Mouse (Mus musculus) layer of hippocampus, adult 9-10 months (tissue): ENCODE results near the gene Stat4.

Experiments
- DNase-seq: peaks from one replicate; pipeline ENCODE4 v3.0.0; 2022; ENCODE audit warnings: low spot score

Stat4 gene

DNA sequence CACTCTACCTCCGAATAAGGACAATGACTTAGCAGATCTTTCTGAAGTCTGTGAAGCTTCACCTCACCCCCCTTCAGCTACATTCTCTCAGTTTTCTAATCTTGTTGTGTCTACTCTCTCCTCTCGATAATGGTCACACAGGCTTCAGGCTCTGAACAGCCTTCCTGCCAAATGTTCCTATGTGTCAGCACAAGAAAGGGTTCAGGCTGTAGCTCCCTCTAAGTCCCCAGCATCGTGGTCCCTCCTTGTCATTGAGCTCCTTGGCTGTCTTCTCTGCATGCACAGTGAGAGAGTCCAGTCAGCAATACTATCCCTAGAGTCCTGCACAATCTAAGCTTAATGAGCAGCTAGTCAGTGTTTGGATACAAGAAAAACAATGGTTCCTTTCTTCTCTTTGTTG is 124.3 kb downstream of the Stat4 start:
- no peak for DNase-seq

DNA sequence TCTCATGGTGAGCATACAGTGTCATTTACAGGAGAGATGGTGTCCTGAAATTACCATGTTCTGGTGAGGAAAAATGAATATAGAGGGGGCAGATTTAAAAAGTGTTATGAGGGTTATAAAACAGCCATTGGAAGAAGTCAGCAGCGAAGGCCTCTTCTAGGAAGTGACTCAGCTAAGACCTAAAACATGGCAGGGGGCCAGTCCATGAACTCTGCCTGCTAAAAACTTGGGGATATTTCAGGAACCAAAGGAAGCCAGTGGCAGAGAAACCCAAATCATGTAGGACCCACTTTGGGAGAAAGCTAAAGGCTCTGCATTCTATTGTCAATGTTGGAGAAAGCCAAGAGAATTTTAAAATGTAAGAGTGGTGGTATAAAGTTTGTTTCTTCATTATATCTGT is 125.4 kb downstream of the Stat4 start:
- DNase-seq = no peak

DNA sequence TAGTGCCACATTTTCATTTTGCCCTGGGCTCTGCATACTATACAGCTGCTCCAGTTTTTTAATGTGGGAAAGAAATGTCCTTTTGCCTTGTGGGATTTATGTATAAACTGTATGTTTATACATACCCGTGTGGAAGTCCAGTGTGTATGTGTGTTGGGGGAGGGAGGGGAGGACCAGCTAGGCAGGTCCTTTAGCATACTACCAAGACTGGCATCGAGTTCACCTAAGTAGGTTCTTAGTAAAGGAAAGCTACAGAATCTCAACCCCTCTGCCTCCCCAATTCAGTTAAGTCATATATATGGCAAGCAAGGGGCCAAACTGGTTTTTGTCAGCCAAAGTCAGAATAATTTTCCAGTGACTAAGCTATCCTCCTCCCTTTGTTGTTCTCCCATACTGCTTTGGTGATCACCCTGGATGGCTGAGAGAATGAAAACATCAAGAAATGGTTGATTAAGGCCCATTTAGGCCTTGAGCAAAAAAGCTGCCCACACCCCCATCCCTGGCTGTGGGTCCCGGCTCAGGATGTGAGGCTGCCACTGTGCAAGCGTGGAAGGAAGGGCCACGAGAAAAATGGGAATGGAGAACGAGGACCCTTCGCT is 126.2 kb downstream of the Stat4 start:
- no peak for DNase-seq

DNA sequence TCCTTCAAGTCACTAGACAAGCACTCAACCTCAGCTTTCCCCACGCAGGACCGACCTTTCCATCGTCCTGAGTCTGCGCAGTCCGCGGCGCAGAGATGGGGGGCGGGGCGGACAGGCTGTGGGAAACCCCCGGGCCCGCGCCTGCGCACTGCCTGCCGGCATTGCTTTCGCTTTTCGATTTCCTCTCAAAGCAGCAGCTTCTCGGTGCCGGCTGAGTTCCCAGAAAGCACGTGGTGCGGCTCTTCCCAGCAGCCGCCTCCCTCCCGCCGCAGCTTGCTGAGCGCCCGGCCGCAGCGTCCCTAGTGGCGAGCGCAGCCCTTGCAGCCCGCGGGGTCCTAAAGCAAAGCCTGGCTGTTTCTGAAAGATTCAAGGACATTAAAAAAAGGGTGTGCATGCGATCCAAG is 126.7 kb downstream of the Stat4 start:
- peak; percentile 94 for DNase-seq

DNA sequence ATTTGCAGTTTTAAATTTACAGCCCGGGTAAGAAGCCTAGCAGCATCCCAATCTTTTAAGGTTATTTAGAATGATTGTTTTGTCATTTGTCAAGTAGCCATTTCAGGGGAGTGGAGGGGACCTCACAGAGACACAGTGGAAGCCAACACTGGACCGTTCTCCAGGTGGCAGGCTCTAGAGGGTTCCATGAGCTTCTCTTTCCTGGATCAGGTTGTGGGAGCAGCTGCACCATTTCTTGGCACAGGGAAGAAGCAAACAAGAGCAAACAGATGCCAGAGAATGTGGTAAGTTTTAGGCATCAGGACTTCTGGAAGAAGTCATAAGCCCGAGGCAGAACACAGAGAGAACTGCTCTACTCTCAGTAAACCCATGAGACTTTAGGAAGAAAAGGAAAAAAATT is 129.5 kb downstream of the Stat4 start:
- no peak for DNase-seq

DNA sequence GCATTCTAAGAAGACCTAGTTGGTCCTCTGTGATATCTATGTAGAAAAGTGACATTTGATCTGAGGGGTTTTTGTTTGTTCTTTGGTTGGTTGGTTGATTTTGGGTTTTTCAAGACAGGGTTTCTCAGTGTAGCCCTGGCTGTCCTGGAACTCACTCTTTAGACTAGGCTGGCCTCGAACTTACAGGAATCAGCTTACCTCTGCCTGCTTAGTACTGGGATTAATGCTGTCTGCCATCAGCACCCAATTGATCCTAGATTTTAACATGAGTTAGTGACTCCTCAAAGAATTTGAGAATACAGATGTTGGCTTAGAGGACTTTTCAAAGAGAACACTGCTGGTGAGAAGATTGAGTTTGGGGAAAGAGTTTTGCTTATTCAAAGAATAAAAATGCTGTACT is 130.8 kb downstream of the Stat4 start:
- DNase-seq = no peak

DNA sequence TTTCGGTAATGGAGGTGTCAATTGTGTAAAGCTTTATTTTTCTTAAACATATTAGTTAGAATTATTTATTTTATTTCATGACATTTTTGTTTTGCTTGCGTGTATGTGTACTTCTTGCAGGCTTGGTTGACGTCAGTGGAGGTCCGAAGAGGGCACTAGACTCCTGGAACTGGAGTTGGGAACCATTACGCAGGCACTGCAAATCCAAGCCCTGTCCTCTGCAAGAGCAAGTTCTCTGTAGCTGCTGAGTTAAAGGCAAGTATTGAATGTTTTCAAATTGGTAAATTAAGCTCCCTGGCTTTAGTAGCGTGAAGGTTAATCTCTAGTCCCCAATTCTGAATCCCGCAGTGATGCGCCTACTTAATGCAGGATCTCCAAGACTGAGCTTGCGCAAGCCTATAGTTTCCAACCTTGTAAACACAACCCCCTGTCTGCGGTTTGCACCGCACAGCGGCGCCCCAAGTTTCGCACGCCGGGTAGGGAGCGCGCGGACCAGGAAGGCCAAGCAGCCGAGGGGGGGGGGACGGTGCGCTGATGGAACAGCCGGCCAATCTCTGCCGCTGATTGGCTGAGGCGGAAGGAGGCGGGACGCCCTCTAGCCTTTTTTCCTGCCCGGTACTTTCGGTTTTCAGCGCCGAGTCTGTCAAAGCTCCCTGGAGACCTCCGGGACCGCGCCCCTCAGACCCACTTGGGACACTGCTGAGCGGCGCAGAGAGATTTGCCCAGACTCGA is 132.1 kb downstream of the Stat4 start, which contains the start of gene Stat1:
Stat1 (plus strand) TSS at position 581 of the 732 bp plus-strand sequence.
- peak; percentile 59 for DNase-seq

DNA sequence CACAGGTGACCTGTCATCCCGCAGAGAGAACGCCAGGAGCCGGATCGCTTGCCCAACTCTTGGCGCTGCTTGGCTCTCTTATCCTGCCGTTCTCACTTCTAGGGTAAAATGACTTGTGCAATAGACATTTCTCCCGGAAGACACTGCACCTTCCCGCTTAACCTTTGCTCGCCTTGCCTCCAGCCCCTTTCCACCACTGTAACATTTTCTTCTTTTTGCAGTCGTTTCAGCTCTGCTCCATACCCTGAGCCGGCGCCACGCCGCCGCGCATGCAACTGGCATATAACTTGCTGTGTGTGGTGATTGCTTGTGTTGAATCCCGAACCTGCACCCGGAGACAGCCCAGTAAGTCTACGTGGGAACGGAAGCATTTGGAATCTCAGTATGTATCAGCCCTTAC is 132.7 kb downstream of the Stat4 start:
- no peak for DNase-seq

DNA sequence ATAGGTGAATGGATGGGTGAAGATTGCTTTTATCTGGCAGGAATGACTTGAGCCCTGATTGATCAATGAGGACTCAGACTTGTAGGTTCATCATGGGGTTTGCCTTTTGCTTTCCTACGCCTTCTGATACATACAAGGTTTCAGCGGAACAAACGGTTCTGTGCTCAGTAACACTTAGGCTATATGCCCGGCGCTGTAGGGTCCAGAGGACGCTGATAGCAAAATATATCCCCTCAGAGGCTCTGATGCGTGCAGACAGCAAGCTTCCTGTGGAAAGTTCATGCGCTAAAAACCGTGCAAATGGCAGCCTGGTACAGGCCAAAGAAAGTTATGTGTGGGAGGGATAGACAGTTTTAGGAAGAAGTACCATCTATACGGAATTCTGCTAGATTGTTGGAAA is 133.2 kb downstream of the Stat4 start:
- no peak for DNase-seq

DNA sequence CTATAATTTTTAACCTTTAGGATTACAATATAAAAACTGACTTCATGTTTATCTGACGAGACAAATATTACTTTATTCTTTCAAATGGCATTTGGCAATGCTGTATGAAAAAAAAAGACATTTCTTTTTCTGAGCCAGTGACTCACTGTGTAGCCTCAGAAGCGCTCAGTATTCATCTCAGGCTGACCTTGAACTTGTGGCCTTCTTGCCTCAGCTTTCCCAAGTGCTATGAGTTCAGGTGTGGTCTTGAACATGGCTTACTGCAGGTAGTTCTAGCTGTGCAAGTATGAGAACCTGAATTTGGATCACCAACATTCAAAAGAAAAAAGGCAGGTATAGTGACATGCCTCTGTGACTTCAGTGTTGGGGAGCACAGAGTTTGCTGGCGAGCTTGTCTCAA is 134.1 kb downstream of the Stat4 start:
- DNase-seq = no peak

DNA sequence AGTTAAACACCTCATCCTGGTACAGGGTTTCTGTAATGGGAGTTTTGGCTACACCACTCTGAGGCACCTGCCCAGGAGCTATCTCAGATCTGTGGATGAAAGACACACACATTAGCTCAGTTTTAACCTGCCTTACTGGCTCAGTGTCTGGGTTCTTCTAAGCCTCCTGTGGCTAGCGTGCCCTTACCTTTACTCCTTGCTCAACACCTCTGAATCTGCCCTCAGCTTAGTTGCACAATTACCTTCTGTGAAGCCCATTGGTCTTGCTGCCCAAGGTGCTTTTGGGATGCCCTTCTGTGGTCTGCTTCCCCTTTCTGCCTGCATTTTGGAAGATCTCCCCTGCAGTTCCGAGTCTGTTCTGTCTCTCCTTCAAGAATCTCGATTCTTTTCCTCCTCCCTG is 137.9 kb downstream of the Stat4 start:
- no peak for DNase-seq

DNA sequence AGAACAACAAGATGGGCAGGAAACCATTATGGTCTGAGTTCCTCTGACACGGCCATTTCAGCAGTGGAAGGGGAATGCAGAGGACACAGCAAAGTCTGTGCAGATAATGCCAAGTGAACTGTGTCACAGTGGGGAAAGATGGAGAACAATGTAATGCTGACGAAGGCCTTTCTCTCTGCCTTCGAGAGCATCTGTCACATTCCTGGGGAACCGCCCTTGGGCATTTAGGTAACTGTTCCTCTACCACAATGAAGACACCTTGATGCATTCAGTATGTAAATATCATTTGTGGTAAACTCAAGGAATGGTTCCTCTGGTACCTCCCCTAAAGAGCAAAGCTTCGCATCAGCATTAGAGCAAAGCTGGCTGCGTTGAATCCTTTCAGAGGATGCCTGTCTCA is 140.4 kb downstream of the Stat4 start:
- DNase-seq = no peak

DNA sequence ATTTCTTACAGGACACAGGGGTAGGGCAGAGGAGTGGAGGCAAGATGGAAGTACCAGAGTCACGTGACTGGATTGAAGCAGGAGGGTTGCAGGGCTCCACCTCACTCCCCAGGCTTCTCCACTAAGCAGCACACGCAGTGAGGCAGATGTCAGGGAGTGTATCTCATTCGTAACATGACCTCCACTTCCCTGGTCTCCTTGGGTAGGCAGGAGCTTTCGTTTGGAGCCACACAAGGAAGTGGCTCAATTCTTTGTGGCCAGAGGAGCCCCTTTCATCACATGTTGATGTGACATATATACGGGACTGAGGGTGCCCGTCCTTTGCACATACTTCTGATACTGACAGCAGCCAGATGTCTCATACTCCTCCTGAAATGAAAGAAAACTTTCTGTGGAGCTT is 142.8 kb downstream of the Stat4 start:
- DNase-seq = no peak

DNA sequence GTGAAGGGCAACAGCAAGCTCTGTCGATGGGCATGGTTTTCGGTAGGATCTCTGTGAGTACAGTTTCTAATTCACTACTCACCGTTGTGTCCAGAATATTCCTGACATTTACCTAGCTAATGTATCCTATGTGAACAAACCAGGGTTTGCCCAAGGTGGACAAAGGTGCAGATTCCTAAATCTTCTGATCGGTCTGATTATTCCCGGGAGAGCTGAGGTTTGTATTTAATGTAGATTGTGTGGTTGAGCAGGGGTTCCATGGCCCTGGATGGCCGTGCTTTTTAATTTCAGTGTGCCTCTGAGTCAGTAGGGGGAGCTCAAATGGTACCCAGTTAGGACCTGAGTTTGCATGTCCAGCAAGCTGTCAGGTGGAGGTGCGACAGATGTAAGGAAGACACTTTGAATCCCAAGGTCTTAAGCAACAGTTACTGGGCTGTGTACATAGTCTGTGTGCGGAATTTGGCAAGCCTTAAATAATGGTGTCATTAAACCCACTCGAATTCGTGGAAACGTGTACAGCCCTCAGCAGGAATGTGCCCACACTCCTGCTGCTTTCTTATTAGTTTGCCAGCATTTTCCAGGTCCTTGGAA is 144.9 kb downstream of the Stat4 start:
- DNase-seq = no peak

DNA sequence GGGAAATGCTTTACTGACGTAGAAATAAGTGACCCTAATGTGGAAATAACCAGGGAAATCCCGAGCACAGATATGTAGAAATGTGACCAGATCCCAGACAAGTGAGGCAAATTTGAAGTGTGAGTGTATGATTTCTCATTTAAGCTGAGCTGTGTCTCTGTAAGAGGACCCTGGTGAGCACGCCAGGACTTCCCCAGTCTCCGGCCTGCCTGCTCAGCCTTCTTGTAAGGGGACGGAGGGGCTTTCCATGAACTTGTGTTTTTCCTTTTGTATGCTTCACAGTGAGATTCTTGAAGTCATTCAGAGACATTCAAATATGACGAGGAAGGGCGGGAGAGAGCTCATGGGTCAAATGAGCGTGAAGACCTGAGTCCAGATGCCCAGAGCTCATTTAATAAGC is 146.3 kb downstream of the Stat4 start:
- DNase-seq = no peak

DNA sequence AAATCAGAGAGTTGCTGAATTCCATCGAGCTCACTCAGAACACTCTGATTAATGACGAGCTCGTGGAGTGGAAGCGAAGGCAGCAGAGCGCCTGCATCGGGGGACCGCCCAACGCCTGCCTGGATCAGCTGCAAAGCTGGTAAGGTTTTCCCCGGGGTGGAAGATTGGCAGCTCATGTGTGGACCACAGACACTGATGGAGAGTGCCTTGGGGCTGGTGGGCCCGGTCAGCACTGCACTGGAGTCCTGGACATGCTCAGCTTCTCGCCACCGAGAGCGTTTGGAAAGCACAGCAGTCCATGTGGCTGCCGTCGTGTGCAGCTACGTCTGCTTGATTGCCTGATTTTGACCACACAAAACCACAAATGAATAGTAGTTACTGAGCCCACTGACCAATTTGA is 150.3 kb downstream of the Stat4 start:
- no peak for DNase-seq

DNA sequence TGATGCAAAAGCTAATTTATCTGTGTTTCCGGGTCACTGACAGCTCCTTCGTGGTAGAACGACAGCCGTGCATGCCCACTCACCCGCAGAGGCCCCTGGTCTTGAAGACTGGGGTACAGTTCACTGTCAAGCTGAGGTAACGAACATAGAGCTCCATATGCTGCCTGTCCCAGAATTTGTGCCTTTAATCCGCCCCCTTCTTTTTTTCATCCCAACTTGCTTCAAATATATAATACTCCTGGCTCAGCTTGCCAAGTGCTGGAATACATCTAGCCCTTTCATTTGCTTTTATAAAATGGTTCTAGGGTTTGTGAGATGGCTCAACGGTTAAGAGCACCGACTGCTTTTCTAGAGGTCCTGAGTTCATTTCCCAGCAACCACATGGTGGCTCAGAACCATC is 153.6 kb downstream of the Stat4 start:
- DNase-seq = no peak

DNA sequence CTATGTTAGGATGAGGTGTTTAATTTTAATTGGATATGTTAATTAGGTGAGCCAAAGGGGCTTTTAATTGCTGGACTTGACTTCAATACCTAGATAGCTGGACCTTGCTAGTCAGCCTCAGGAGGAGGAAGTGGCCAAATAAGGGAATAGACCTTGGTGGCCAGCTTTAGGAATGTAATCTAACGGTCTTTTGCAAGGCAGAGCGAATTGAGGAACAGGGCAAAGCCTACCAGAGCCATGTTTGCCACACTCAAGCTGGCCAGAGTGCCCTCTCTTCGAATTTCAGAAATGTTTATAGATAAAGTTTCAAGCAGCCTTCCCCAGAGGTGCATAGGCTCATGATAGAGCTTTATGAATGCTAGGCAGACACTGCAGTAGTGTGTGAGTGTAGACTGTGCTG is 154.5 kb downstream of the Stat4 start:
- DNase-seq = no peak

DNA sequence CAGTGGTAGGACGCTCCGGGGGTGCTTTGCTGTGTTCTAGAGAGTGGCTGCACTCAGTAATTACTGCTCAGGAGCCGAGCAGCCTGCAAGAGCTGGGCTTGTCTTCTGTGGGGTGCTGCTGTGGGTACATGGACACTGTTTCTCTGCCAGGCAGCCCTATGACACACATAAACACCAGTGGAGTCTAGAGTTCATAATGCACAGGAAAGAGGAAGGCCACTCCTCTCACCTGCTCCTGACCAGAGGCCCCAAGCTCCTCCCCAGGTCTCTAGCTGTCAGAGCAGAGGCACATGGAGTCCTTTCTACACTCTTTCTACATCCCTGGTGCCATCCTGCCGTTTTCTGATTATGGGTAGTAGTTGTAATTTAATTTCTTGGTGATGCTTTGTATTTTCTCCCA is 155.2 kb downstream of the Stat4 start:
- no peak for DNase-seq

DNA sequence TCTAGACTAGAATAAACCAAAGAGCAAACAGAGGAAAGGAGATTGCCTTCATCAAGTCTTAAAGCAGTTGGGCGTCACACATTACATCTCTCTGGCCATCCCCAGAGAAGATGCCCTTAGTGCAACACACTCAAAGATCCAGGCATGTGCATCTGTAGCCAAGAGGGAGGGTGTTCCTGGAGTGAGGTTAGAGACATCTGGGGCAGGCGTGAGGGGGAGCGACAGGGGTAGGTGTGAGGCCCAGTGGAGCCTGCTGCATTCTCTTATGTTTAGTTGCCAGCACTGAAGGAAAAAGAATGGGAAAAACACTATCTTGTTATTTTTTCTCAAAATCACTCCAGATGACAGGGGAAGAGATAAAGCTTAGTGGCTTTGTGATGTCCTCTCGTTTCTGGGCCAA is 156.2 kb downstream of the Stat4 start:
- no peak for DNase-seq

DNA sequence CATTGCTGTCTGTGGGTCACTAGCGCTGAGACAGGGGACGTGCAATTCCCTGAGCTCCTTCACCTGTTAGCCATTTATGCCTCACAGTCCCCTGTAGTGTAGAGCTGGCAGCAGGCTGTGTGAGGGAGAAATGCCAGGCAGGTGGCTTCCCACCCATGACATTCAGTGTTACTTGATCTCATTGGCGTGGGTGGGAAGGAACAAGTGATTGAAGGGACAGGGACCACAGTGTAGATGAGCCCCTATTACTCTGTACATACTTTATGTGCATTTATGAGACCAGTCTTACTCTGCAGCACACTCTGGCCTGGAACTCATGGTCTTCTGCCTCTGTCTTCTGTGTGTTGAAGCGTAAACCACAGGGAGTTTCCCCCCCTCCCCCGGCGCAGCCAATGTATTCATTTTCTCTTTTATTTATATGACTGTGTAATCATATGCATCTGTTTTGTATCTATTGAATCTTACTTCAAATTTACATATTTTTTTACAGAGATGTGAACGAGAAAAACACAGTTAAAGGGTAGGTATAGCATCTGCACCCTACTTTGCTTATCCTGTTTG is 156.7 kb downstream of the Stat4 start:
- DNase-seq = no peak

DNA sequence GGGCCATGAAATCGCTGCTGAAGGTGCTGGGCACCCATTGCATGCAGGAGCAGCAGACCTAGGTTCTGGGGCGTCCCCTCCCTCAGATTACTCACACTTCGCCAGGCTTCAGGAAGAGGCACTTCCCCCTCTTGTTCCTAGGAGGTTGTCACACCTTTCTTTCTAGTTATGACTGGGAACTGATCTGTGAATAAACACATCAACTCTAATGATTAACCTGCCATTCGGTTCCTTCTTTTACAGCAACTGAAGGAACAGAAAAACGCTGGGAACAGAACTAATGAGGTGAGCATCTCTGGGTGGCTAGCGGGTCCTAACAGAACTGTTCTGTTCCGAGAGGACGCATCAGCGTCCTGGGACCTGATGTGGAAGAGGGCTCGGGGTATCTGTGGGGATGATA is 158.0 kb downstream of the Stat4 start:
- no peak for DNase-seq

DNA sequence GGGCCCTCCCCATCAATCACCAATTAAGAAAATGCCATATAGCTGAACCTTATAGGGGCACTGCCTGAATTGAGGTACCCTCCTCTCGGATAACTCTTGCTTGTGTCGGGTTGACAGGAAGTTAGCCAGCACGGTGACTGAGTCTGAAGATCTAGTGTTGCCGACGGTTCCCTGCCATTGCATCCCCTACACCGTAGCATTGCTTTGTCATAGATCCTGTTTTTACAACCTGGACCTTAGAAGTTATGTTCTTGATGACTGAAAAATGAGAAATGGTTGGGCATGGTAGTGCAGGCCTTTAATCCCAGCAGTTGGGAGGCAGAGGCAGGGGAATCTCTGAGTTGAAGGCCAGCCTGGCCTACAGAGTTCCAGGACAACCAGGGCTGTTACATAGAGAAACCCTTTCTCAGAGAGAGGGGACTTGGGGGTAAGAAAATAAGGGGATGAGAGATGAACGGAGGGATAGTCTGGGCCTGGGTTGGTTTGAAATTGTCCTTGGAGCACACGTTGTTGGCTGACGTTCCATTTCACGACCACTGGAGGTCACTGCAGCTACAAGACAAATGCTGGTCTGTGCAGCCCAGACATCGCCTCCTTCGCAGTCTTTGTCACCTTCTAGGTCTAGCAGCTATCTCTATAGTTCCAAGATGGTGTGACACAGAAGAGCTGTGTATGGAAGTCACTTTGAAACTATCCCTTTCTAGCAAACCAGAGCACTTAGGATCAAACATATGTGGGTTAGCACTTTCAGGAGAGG is 159.4 kb downstream of the Stat4 start:
- no peak for DNase-seq
